Mouse (Mus musculus): ENCODE results near the gene Gm20908.
"Not testable (repeated sequence)": the region's sequence is repeated elsewhere in the genome, so short reads cannot be mapped to it uniquely, and the experiment has no call there.

The Gm20908 gene
- long read RNA-seq, experiment 1: 0 reads
- long read RNA-seq, experiment 2: 0 reads

DNA sequence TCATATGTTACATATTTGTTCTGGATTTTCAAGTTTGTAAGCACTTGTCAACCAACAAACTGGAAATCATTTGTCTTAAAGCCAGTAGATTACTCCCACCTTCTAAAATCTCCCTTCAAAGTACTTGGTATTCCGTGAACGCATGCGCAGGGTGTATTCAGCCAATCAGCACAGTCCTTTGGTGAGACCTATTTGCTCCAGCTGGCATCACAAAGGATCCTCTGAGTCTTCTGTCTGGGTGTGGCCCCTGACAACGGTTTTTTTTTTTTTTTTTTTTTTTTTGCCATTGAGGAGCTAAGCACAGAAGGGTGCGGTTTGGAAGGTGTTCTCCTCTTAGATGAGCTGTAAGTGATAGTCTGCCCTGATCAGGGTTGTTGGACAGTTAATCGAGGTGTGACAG is at the start of gene Gm20908:
Gm20908 (plus strand) TSS at position 301 of the 400 bp plus-strand sequence.
- intact Hi-C loops (cut with DNase I): not testable (repeated sequence)

Measured in adrenal gland (tissue).